Mouse (Mus musculus) forebrain, postnatal 0 days (tissue): ENCODE results near the gene Olfr711. TPM values are rescaled to one million over a fixed set of nuclear protein-coding genes. Genes with fewer than 3 reads are reported as not detected.
"Not testable (repeated sequence)": the region's sequence is repeated elsewhere in the genome, so short reads cannot be mapped to it uniquely, and the experiment has no call there.

ENCODE experiments used
- ATAC-seq: fragments of 200-750 bp; cut with Nextera tagmentation; 2 replicates; pipeline ENCODE4 v1.8.0; 2017; ENCODE audit warnings: mild to moderate bottlenecking, moderate library complexity
- DNase-seq: peaks from one replicate; pipeline ENCODE4 v3.0.0-alpha.2; 2015
- H3K27ac ChIP-seq: fragments of 300-500 bp; sonication (generic); 2 replicates; pipeline ENCODE4 v1.5.1; 2014; ENCODE audit warnings: low read depth, mild to moderate bottlenecking, antibody characterized with exemption, low read length, moderate library complexity, mixed read lengths
- H3K27me3 ChIP-seq: fragments of 300-500 bp; sonication (generic); 2 replicates; pipeline ENCODE4 v1.6.1; 2014; ENCODE audit warnings: mild to moderate bottlenecking, low read length, mixed read lengths; ENCODE audit not compliant: insufficient read depth
- H3K36me3 ChIP-seq: fragments of 300-500 bp; sonication (generic); 2 replicates; pipeline ENCODE4 v1.6.1; 2014; ENCODE audit warnings: mild to moderate bottlenecking, moderate library complexity; ENCODE audit not compliant: insufficient read depth
- H3K4me1 ChIP-seq: fragments of 300-500 bp; sonication (generic); 2 replicates; pipeline ENCODE4 v1.6.1; 2014; ENCODE audit warnings: antibody characterized with exemption; ENCODE audit not compliant: insufficient read depth
- H3K4me2 ChIP-seq: fragments of 300-500 bp; sonication (generic); 2 replicates; pipeline ENCODE4 v1.6.1; 2014; ENCODE audit warnings: low read depth, mild to moderate bottlenecking, moderate library complexity
- H3K4me3 ChIP-seq: fragments of 300-500 bp; sonication (generic); 2 replicates; pipeline ENCODE4 v1.5.1; 2014; ENCODE audit warnings: low read depth, low read length, mixed read lengths
- H3K9ac ChIP-seq: fragments of 300-500 bp; sonication (generic); 2 replicates; pipeline ENCODE4 v1.6.1; 2014; ENCODE audit warnings: mild to moderate bottlenecking
- H3K9me3 ChIP-seq: fragments of 300-500 bp; sonication (generic); 2 replicates; pipeline ENCODE4 v1.6.1; 2016; ENCODE audit warnings: low read length
- CTCF ChIP-seq: sonication (generic); IDR thresholded peaks from 2 replicates; pipeline ENCODE4 v1.5.1; 2016; ENCODE audit warnings: antibody characterized with exemption, control low read depth, low read depth
- WGBS: fragments of 180-500 bp; shearing (Covaris S2); extraction: QIAGEN DNeasy Blood & Tissue Kit; methylation state at CpG from one replicate; pipeline ENCODE4 v1.1.7; 2014; 5-methylcytosine and 5-hydroxymethylcytosine counted together
- polyA plus RNA-seq: library from polyadenylated mRNA; unstranded; fragments of >200 nt; fragmentation: Nextera tagmentation; extraction: Ambion mirVana; gene quantifications from 2 replicates; pipeline ENCODE4 v1.2.1, GENCODE M21; 2015
- total RNA-seq: library from RNA; depleted of rRNA; stranded (reverse); fragments of >200 nt; gene quantifications from 2 replicates; pipeline ENCODE4 v1.2.3, GENCODE M21; 2014; rRNA removed

Olfr711 gene
- total RNA-seq = not detected in 2 replicates
- not detected in 2 replicates for polyA plus RNA-seq

- Histone ChIP-seq H3K27ac (no peak within 1 kb of the TSS), H3K4me3 (no peak within 1 kb of the TSS), H3K9me3 (no peaks in the 10 kb centered on the region), H3K4me1 (no peaks in the 10 kb centered on the region), H3K9ac (no peak within 1 kb of the TSS), H3K27me3 (no peaks in the 10 kb centered on the region), H3K36me3 (no peaks in the 10 kb centered on the region), H3K4me2 (no peak within 1 kb of the TSS)
- WGBS = 64% methylated on average over 1 of the region's 1 CpGs
- ATAC-seq = no peak
- no peak for DNase-seq
- no peak for TF ChIP-seq CTCF
Measured at GRCm38 (mm10) chr7:106975353-106975752, at the start of gene Olfr711. TSS of gene Olfr711 (minus strand) at chr7:106975453.

- Histone ChIP-seq H3K4me1 (no peaks in the 10 kb centered on the region), H3K4me2 (no peak within 1 kb of the TSS), H3K27ac (no peak within 1 kb of the TSS), H3K9me3 (no peaks in the 10 kb centered on the region), H3K27me3 (no peaks in the 10 kb centered on the region), H3K9ac (no peak within 1 kb of the TSS), H3K36me3 (no peaks in the 10 kb centered on the region), H3K4me3 (no peak within 1 kb of the TSS)
- no peak for ATAC-seq
- no peak for TF ChIP-seq CTCF
- DNase-seq = no peak
- WGBS = 41% methylated on average over 1 of the region's 1 CpGs
Measured at GRCm38 (mm10) chr7:107005972-107006371, 30.7 kb upstream of the Olfr711 start, which contains the start of gene Olfr2. TSS of gene Olfr2 (minus strand) at chr7:107006072.

GRCm38 (mm10) chr7:107004169-107004568, 28.9 kb upstream of the Olfr711 start:
- Histone ChIP-seq H3K36me3 (no peaks in the 10 kb centered on the region), H3K4me3 (no peak overlapping the region), H3K27me3 (no peaks in the 10 kb centered on the region), H3K4me2 (no peak overlapping the region), H3K4me1 (no peaks in the 10 kb centered on the region), H3K27ac (no peak overlapping the region), H3K9me3 (no peaks in the 10 kb centered on the region), H3K9ac (no peak overlapping the region)
- DNase-seq (no peak), ATAC-seq (no peak)
- 74% methylated on average over 3 of the region's 3 CpGs for WGBS
- no peak for TF ChIP-seq CTCF

DNA sequence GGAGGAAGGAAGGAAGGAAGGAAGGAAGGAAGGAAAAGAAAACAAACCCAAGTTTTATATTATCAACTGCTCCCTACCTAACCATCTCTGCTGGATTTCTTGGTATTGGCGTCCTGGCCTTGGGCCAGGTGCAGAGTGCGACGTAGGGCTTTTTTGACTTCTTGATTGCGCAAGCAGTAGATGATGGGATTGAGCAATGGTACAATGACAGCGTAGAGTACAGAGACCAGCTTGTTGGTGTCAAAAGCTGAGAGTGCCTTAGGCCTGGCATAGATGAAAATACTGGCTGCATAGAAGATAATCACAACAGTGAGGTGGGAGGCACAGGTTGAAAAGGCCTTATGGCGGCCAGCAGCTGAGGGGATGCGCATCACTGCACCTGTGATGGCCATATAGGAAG, 25.5 kb upstream of the Olfr711 start:
- H3K27me3 ChIP-seq = no peaks in the 10 kb centered on the region
- no peak overlapping the region for H3K4me3 ChIP-seq
- WGBS = 90% methylated on average over 7 of the region's 7 CpGs
- no peak overlapping the region for H3K9ac ChIP-seq
- H3K27ac ChIP-seq = no peak overlapping the region
- DNase-seq = no peak
- H3K9me3 ChIP-seq = no peaks in the 10 kb centered on the region
- no peaks in the 10 kb centered on the region for H3K36me3 ChIP-seq
- no peaks in the 10 kb centered on the region for H3K4me1 ChIP-seq
- TF ChIP-seq CTCF = no peak
- no peak for ATAC-seq
- no peak overlapping the region for H3K4me2 ChIP-seq

DNA sequence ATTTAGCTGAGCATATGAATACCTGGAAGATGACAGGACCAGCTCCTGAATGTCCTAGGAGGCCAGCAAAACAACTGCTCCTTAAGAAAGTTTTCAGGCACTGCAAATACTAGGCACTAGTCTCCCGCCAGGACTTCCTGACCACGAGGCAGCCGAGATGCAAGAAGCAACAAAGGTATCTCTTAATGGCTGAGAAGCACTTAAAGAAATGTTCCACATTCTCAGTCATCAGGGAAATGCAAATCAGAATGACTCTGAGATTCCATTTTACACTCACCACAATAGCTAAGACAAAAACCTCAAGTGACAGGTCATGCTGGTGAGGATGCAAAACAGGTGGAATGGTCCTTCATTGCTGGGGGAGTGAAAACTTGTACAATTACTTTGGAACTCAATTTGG, 10.0 kb upstream of the Olfr711 start:
- Histone ChIP-seq H3K4me2 (no peak overlapping the region), H3K27ac (no peak overlapping the region), H3K9me3 (no peaks in the 10 kb centered on the region), H3K4me3 (no peak overlapping the region), H3K4me1 (no peaks in the 10 kb centered on the region), H3K36me3 (no peaks in the 10 kb centered on the region), H3K9ac (no peak overlapping the region), H3K27me3 (no peaks in the 10 kb centered on the region)
- no peak for TF ChIP-seq CTCF
- no peak for DNase-seq
- no peak for ATAC-seq
- WGBS = 91% methylated on average over 3 of the region's 3 CpGs

GRCm38 (mm10) chr7:106967503-106967902, 7.8 kb downstream of the Olfr711 start:
- H3K36me3 ChIP-seq = not testable (repeated sequence)

DNA sequence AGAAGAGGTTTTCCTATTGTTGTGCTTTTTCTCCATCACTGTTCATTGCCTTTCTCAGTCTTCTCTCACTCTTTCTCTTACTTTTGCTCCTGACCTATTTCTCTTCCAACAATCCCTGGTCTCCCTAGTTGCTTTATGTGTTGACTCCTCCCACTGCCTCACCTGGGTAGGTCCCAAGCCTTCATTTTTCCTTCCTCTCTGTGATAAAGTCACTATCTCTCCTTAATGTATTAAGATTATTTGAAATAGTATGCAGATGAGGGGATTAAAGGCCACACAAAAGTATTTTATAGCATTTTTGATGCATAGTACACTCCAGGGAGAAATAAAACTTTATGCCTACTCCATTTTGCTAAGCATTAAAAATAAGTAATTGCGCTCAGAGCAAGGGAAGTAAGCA, 11.4 kb downstream of the Olfr711 start, which contains the start of gene Olfr6:
Olfr6 (minus strand) TSS at position 101 of the 400 bp plus-strand sequence.
- Histone ChIP-seq H3K4me2 (no peak within 1 kb of the TSS), H3K4me3 (no peak within 1 kb of the TSS), H3K4me1 (no peaks in the 10 kb centered on the region), H3K36me3 (no peaks in the 10 kb centered on the region), H3K27me3 (no peaks in the 10 kb centered on the region), H3K9me3 (no peaks in the 10 kb centered on the region), H3K9ac (no peak within 1 kb of the TSS), H3K27ac (no peak within 1 kb of the TSS)
- 92% methylated on average over 1 of the region's 1 CpGs for WGBS
- DNase-seq (no peak), ATAC-seq (no peak)
- no peak for TF ChIP-seq CTCF

More at GRCm38 (mm10) chr7:106967503-106967902, 7.8 kb downstream of the Olfr711 start:
- H3K27me3 ChIP-seq, H3K9ac ChIP-seq, DNase-seq, H3K4me1 ChIP-seq, H3K27ac ChIP-seq, H3K4me3 ChIP-seq, H3K9me3 ChIP-seq, ATAC-seq, H3K4me2 ChIP-seq: not testable (repeated sequence)
- 0 out of 2 replicates have a peak, but pooled peaks have one; percentile 2 for TF ChIP-seq CTCF
